Mouse (Mus musculus): ENCODE results near the gene Nolc1.
A peak's percentile ranks its signal among the peaks of the same experiment; 100 is the strongest.

GRCm38 (mm10) chr19:46056388-46056946 lies 19.2 kb upstream of the Nolc1 start:
- TF ChIP-seq POLR2A (IDR thresholded peaks at IDR 0.05; ENCODE audit: insufficient read length, low read depth) (peak; percentile 81), POLR2AphosphoS2 (IDR thresholded peaks at IDR 0.05; ENCODE audit: insufficient read length, low read depth) (peak; percentile 64)
